Mouse (Mus musculus): ENCODE data around the gene Evi2. TPM values are rescaled to one million over a fixed set of nuclear protein-coding genes. Genes with fewer than 3 reads are reported as not detected.

Evi2 gene
- polyA plus RNA-seq, 1 experiment from 2014 or later: 0.61 TPM

DNA sequence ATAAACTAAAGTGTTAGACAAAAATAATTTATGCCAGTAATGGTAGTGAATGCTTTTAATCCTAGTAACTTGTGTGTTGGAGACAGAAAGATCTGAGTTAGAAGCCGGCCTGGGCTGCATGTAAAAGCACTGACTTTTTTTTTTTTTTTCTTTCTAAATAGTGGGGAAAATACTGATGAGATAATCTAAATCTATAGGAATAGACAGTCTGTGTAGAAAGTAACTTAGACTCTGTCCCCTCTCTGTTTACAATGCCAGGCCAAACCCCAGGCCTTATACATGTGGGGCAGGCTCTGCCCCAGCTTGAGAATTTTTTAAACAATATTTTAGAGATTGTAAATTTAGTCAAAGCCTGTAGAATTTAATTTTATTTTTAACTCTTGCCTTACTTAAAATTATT is 7.4 kb downstream of the Evi2 start:
- 61% methylated on average over 1 of the region's 1 CpGs for WGBS

GRCm38 (mm10) chr11:79521930-79522329 is 8.5 kb downstream of the Evi2 start:
- Histone ChIP-seq H3K9me3 (ENCODE audit: low read length) (no peaks in the 10 kb centered on the region), H3K27me3 (replicated peaks; ENCODE audit: insufficient read depth, low read length) (no peaks in the 10 kb centered on the region), H3K4me1 (ENCODE audit: insufficient read depth, low read depth, low read length) (no peaks in the 10 kb centered on the region), H3K4me3 (ENCODE audit: low read depth, low read length) (no peak overlapping the region), H3K36me3 (ENCODE audit: insufficient read depth, low read length) (no peaks in the 10 kb centered on the region), H3K27ac (ENCODE audit: low read length) (no peak overlapping the region), H3K4me2 (replicated peaks; ENCODE audit: low read depth, low read length) (no peak overlapping the region), H3K9ac (replicated peaks; ENCODE audit: low read depth) (no peak overlapping the region)
- DNase-seq (ENCODE audit: low spot score) (no peak), ATAC-seq (no peak)
- TF ChIP-seq EP300 (IDR thresholded peaks at IDR 0.05) (no peak), CTCF (IDR thresholded peaks at IDR 0.05) (no peak)

More for the DNA sequence above, 7.4 kb downstream of the Evi2 start:
- ATAC-seq (no peak), DNase-seq (ENCODE audit: low spot score) (no peak)
- H3K4me2 ChIP-seq (replicated peaks; ENCODE audit: low read depth, low read length): no peak overlapping the region
- no peak overlapping the region for H3K9ac ChIP-seq (replicated peaks; ENCODE audit: low read depth)
- H3K27me3 ChIP-seq (replicated peaks; ENCODE audit: insufficient read depth, low read length): no peaks in the 10 kb centered on the region
- H3K4me3 ChIP-seq (ENCODE audit: low read depth, low read length): no peak overlapping the region
- H3K9me3 ChIP-seq (ENCODE audit: low read length): no peaks in the 10 kb centered on the region
- H3K4me1 ChIP-seq (ENCODE audit: insufficient read depth, low read depth, low read length): no peaks in the 10 kb centered on the region
- no peak overlapping the region for H3K27ac ChIP-seq (ENCODE audit: low read length)
- TF ChIP-seq CTCF (IDR thresholded peaks at IDR 0.05): no peak
- TF ChIP-seq EP300 (IDR thresholded peaks at IDR 0.05): no peak
- H3K36me3 ChIP-seq (ENCODE audit: insufficient read depth, low read length): no peaks in the 10 kb centered on the region

DNA sequence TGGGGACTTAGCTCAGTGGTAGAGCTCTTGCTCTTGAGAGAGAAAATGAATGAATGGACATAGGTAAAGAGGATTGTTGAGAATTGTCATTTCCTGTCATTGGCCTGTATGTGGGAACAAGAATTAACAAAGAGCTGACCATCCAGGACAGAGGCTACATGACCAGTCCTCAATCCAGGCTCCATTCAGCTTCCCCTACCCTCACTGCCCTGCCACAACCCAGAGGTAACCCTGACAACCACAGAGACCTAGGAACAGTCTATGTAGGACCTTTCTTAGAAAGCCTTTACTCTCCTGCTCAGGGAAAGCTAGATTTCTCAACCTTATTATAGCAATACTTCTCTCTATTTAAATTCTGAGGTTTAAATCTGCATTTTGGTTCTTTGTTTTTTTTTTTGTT is 9.6 kb downstream of the Evi2 start:
- Histone ChIP-seq H3K4me1 (ENCODE audit: insufficient read depth, low read depth, low read length) (no peaks in the 10 kb centered on the region), H3K4me2 (replicated peaks; ENCODE audit: low read depth, low read length) (no peak overlapping the region), H3K27ac (ENCODE audit: low read length) (no peak overlapping the region), H3K9ac (replicated peaks; ENCODE audit: low read depth) (no peak overlapping the region), H3K27me3 (replicated peaks; ENCODE audit: insufficient read depth, low read length) (no peaks in the 10 kb centered on the region), H3K36me3 (ENCODE audit: insufficient read depth, low read length) (no peaks in the 10 kb centered on the region), H3K4me3 (ENCODE audit: low read depth, low read length) (no peak overlapping the region), H3K9me3 (ENCODE audit: low read length) (no peaks in the 10 kb centered on the region)
- TF ChIP-seq CTCF (IDR thresholded peaks at IDR 0.05) (no peak), EP300 (IDR thresholded peaks at IDR 0.05) (no peak)
- DNase-seq (ENCODE audit: low spot score): no peak
- no peak for ATAC-seq

GRCm38 (mm10) chr11:79519878-79520291 is 10.5 kb downstream of the Evi2 start:
- Histone ChIP-seq H3K9ac (replicated peaks; ENCODE audit: low read depth) (no peak overlapping the region), H3K4me2 (replicated peaks; ENCODE audit: low read depth, low read length) (no peak overlapping the region), H3K36me3 (ENCODE audit: insufficient read depth, low read length) (no peaks in the 10 kb centered on the region), H3K4me3 (ENCODE audit: low read depth, low read length) (no peak overlapping the region), H3K4me1 (ENCODE audit: insufficient read depth, low read depth, low read length) (no peaks in the 10 kb centered on the region), H3K9me3 (ENCODE audit: low read length) (no peaks in the 10 kb centered on the region), H3K27ac (ENCODE audit: low read length) (no peak overlapping the region), H3K27me3 (replicated peaks; ENCODE audit: insufficient read depth, low read length) (no peaks in the 10 kb centered on the region)
- DNase-seq (ENCODE audit: low spot score) (peak; percentile 53), ATAC-seq (no peak)
- 69% methylated on average over 1 of the region's 1 CpGs for WGBS
- TF ChIP-seq CTCF (IDR thresholded peaks at IDR 0.05): no peak
- no peak for TF ChIP-seq EP300 (IDR thresholded peaks at IDR 0.05)

DNA sequence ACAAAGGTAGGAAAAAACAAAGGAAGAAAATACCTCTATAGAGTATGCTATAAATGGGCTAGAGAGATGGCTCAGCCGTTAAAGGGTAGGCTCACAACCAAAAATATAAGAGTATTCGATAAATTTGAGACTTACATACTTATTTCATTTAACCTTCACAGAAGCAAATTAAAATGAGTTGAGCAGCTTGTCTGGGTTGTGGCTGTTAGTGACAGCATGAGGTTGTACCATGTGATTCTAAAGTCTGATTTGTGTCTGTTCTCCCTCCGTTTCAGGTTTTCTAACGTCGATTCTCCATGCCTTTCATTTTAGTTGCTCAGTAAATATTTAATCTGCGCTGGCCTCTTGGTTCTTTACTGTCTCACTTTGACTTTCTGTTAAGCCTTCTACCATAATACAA is 11.1 kb downstream of the Evi2 start:
- TF ChIP-seq CTCF (IDR thresholded peaks at IDR 0.05): no peak
- no peak for TF ChIP-seq EP300 (IDR thresholded peaks at IDR 0.05)
- 80% methylated on average over 6 of the region's 6 CpGs for WGBS
- H3K27me3 ChIP-seq (replicated peaks; ENCODE audit: insufficient read depth, low read length): no peaks in the 10 kb centered on the region
- H3K27ac ChIP-seq (ENCODE audit: low read length): no peak overlapping the region
- no peaks in the 10 kb centered on the region for H3K4me1 ChIP-seq (ENCODE audit: insufficient read depth, low read depth, low read length)
- H3K9ac ChIP-seq (replicated peaks; ENCODE audit: low read depth): no peak overlapping the region
- DNase-seq (ENCODE audit: low spot score) (no peak), ATAC-seq (no peak)
- H3K4me3 ChIP-seq (ENCODE audit: low read depth, low read length): no peak overlapping the region
- H3K9me3 ChIP-seq (ENCODE audit: low read length): no peaks in the 10 kb centered on the region
- no peaks in the 10 kb centered on the region for H3K36me3 ChIP-seq (ENCODE audit: insufficient read depth, low read length)
- H3K4me2 ChIP-seq (replicated peaks; ENCODE audit: low read depth, low read length): no peak overlapping the region

- H3K36me3 ChIP-seq (ENCODE audit: insufficient read depth, low read length): no peaks in the 10 kb centered on the region
Observed at GRCm38 (mm10) chr11:79515798-79516197, 14.6 kb downstream of the Evi2 start.

DNA sequence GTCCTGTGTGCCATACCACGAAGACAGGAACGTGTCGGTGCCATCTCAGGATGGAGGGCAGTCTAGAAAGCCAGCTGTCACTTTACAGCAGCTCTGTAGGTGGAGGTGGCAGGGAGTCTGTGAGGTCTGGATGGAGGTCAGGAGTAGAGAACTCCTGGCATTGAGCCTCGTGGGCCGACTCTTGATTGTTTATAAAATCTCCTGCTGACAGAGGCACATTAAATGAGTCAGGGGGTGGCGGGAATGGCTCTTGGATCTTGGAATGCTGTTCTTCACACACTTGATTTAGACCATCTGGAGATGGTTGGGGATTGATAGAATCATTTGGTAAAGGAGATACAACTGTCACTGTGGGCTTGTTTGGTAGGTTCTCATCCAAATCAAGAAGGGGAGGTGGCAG is 15.1 kb downstream of the Evi2 start:
- no peak overlapping the region for H3K4me3 ChIP-seq (ENCODE audit: low read depth, low read length)
- no peak overlapping the region for H3K4me2 ChIP-seq (replicated peaks; ENCODE audit: low read depth, low read length)
- H3K9me3 ChIP-seq (ENCODE audit: low read length): no peaks in the 10 kb centered on the region
- no peaks in the 10 kb centered on the region for H3K27me3 ChIP-seq (replicated peaks; ENCODE audit: insufficient read depth, low read length)
- WGBS: 55% methylated on average over 6 of the region's 6 CpGs
- TF ChIP-seq EP300 (IDR thresholded peaks at IDR 0.05): no peak
- TF ChIP-seq CTCF (IDR thresholded peaks at IDR 0.05): no peak
- H3K9ac ChIP-seq (replicated peaks; ENCODE audit: low read depth): no peak overlapping the region
- ATAC-seq (no peak), DNase-seq (ENCODE audit: low spot score) (no peak)
- no peak overlapping the region for H3K27ac ChIP-seq (ENCODE audit: low read length)
- H3K4me1 ChIP-seq (ENCODE audit: insufficient read depth, low read depth, low read length): no peaks in the 10 kb centered on the region
- no peaks in the 10 kb centered on the region for H3K36me3 ChIP-seq (ENCODE audit: insufficient read depth, low read length)

More at GRCm38 (mm10) chr11:79515798-79516197, 14.6 kb downstream of the Evi2 start:
- H3K9me3 ChIP-seq (ENCODE audit: low read length): no peaks in the 10 kb centered on the region
- no peak overlapping the region for H3K27ac ChIP-seq (ENCODE audit: low read length)
- DNase-seq (ENCODE audit: low spot score) (no peak), ATAC-seq (no peak)
- WGBS: 95% methylated on average over 2 of the region's 2 CpGs
- no peak overlapping the region for H3K9ac ChIP-seq (replicated peaks; ENCODE audit: low read depth)
- no peak for TF ChIP-seq EP300 (IDR thresholded peaks at IDR 0.05)
- TF ChIP-seq CTCF (IDR thresholded peaks at IDR 0.05): no peak
- no peaks in the 10 kb centered on the region for H3K27me3 ChIP-seq (replicated peaks; ENCODE audit: insufficient read depth, low read length)
- no peaks in the 10 kb centered on the region for H3K4me1 ChIP-seq (ENCODE audit: insufficient read depth, low read depth, low read length)
- no peak overlapping the region for H3K4me3 ChIP-seq (ENCODE audit: low read depth, low read length)
- H3K4me2 ChIP-seq (replicated peaks; ENCODE audit: low read depth, low read length): no peak overlapping the region

Data from lung, postnatal 0 days (tissue).